Mouse (Mus musculus) neural tube, embryonic 11.5 days (tissue): ENCODE data around the gene Lin54. TPM values are rescaled to one million over a fixed set of nuclear protein-coding genes. Genes with fewer than 3 reads are reported as not detected.

ENCODE experiments used
- ATAC-seq: fragments of 200-750 bp; cut with Nextera tagmentation; 2 replicates; pipeline ENCODE4 v1.8.0; 2017; ENCODE audit warnings: moderate number of reproducible peaks, mild to moderate bottlenecking, moderate TSS enrichment, moderate library complexity; ENCODE audit not compliant: insufficient read depth, low FRiP score, low TSS enrichment
- DNase-seq: peaks from one replicate; pipeline ENCODE4 v3.0.0-alpha.2; 2015; ENCODE audit warnings: low spot score
- H3K27ac ChIP-seq: fragments of 300-500 bp; sonication (generic); 2 replicates; pipeline ENCODE4 v1.5.1; 2014; ENCODE audit warnings: low read depth, mild to moderate bottlenecking, low read length
- H3K27me3 ChIP-seq: fragments of 300-500 bp; sonication (generic); 2 replicates; pipeline ENCODE4 v1.6.1; 2014; ENCODE audit warnings: mild to moderate bottlenecking, low read length, mixed read lengths; ENCODE audit not compliant: control insufficient read depth, insufficient read depth
- H3K36me3 ChIP-seq: fragments of 300-500 bp; sonication (generic); 2 replicates; pipeline ENCODE4 v1.6.1; 2014; ENCODE audit warnings: mild to moderate bottlenecking, low read length, moderate library complexity, mixed read lengths; ENCODE audit not compliant: control insufficient read depth, insufficient read depth
- H3K4me1 ChIP-seq: fragments of 300-500 bp; sonication (generic); 2 replicates; pipeline ENCODE4 v1.6.1; 2014; ENCODE audit warnings: low read length, mixed read lengths; ENCODE audit not compliant: control insufficient read depth, insufficient read depth
- H3K4me2 ChIP-seq: fragments of 300-500 bp; sonication (generic); 2 replicates; pipeline ENCODE4 v1.6.1; 2014; ENCODE audit warnings: low read depth, mild to moderate bottlenecking, moderate library complexity
- H3K4me3 ChIP-seq: fragments of 300-500 bp; sonication (generic); 2 replicates; pipeline ENCODE4 v1.5.1; 2014; ENCODE audit warnings: low read depth, low read length
- H3K9ac ChIP-seq: fragments of 300-500 bp; sonication (generic); 2 replicates; pipeline ENCODE4 v1.6.1; 2014; ENCODE audit warnings: mild to moderate bottlenecking, low read length
- H3K9me3 ChIP-seq: fragments of 300-500 bp; sonication (generic); 2 replicates; pipeline ENCODE4 v1.6.1; 2016; ENCODE audit warnings: low read length; ENCODE audit not compliant: control insufficient read depth
- WGBS: fragments of 180-500 bp; shearing (Covaris S2); extraction: QIAGEN DNeasy Blood & Tissue Kit; methylation state at CpG from one replicate; pipeline ENCODE4 v1.1.7; 2014; 5-methylcytosine and 5-hydroxymethylcytosine counted together
- polyA plus RNA-seq: library from polyadenylated mRNA; unstranded; fragments of >200 nt; fragmentation: Nextera tagmentation; extraction: Ambion mirVana; gene quantifications from 2 replicates; pipeline ENCODE4 v1.2.1, GENCODE M21; 2014

Gene Lin54
- polyA plus RNA-seq, 1 experiment from 2014 or later, result 16.8 TPM

- Histone ChIP-seq H3K9me3 (no peaks in the 10 kb centered on the region), H3K4me3 (no peak overlapping the region), H3K36me3 (0 out of 2 replicates have a peak, but pooled peaks cover 1% of the 10 kb centered on the region), H3K27me3 (no peaks in the 10 kb centered on the region), H3K4me1 (no peaks in the 10 kb centered on the region), H3K9ac (no peak overlapping the region), H3K4me2 (no peak overlapping the region), H3K27ac (no peak overlapping the region)
- WGBS, result 96% methylated on average over 9 of the region's 9 CpGs
- DNase-seq (no peak), ATAC-seq (no peak)
These were observed 24.5 kb upstream of the Lin54 start for GRCm38 (mm10) chr5:100524921-100525320.

GRCm38 (mm10) chr5:100523331-100523730 is 22.9 kb upstream of the Lin54 start:
- no peaks in the 10 kb centered on the region for H3K27me3 ChIP-seq
- ATAC-seq, result no peak
- DNase-seq, result no peak
- no peaks in the 10 kb centered on the region for H3K36me3 ChIP-seq
- no peaks in the 10 kb centered on the region for H3K4me1 ChIP-seq
- H3K4me2 ChIP-seq, result no peak overlapping the region
- no peak overlapping the region for H3K4me3 ChIP-seq
- H3K9ac ChIP-seq, result no peak overlapping the region
- H3K27ac ChIP-seq, result no peak overlapping the region
- no peaks in the 10 kb centered on the region for H3K9me3 ChIP-seq
- WGBS, result 93% methylated on average over 1 of the region's 1 CpGs

- ATAC-seq (no peak), DNase-seq (no peak)
- 94% methylated on average over 2 of the region's 2 CpGs for WGBS
- Histone ChIP-seq H3K4me3 (no peak overlapping the region), H3K9me3 (no peaks in the 10 kb centered on the region), H3K4me1 (no peaks in the 10 kb centered on the region), H3K36me3 (no peaks in the 10 kb centered on the region), H3K4me2 (no peak overlapping the region), H3K27me3 (no peaks in the 10 kb centered on the region), H3K9ac (no peak overlapping the region), H3K27ac (no peak overlapping the region)
These were observed 19.8 kb upstream of the Lin54 start for GRCm38 (mm10) chr5:100520223-100520622.

GRCm38 (mm10) chr5:100519027-100519411 is 18.6 kb upstream of the Lin54 start:
- no peaks in the 10 kb centered on the region for H3K36me3 ChIP-seq
- no peak overlapping the region for H3K27ac ChIP-seq
- peak overlapping the region; percentile 70 for H3K4me3 ChIP-seq
- no peaks in the 10 kb centered on the region for H3K4me1 ChIP-seq
- H3K9me3 ChIP-seq, result no peaks in the 10 kb centered on the region
- H3K9ac ChIP-seq, result peak overlapping the region; percentile 78
- H3K4me2 ChIP-seq, result peak overlapping the region; percentile 58
- H3K27me3 ChIP-seq, result no peaks in the 10 kb centered on the region
- 0 out of 2 replicates have a peak, but pooled peaks have one; percentile 26 for ATAC-seq
- DNase-seq, result no peak
- 12% methylated on average over 5 of the region's 5 CpGs for WGBS

- DNase-seq, result peak; percentile 98
- Histone ChIP-seq H3K4me2 (peak within 1 kb of the TSS; percentile 58), H3K27me3 (no peaks in the 10 kb centered on the region), H3K4me3 (peak within 1 kb of the TSS; percentile 70), H3K36me3 (no peaks in the 10 kb centered on the region), H3K9me3 (no peaks in the 10 kb centered on the region), H3K9ac (peak within 1 kb of the TSS; percentile 78), H3K4me1 (no peaks in the 10 kb centered on the region), H3K27ac (peak within 1 kb of the TSS; percentile 51)
- under 1% methylated on average over 64 of the region's 64 CpGs for WGBS
- peak; percentile 100 for ATAC-seq
These were observed 17.9 kb upstream of the Lin54 start, which contains the start of gene Cops4 for GRCm38 (mm10) chr5:100518049-100519026. Gene Cops4, plus strand, starts transcription at chr5:100518309.

GRCm38 (mm10) chr5:100512576-100512975 is 12.1 kb upstream of the Lin54 start:
- DNase-seq, result no peak
- H3K9me3 ChIP-seq, result no peaks in the 10 kb centered on the region
- H3K4me3 ChIP-seq, result no peak overlapping the region
- no peaks in the 10 kb centered on the region for H3K4me1 ChIP-seq
- no peaks in the 10 kb centered on the region for H3K36me3 ChIP-seq
- no peak overlapping the region for H3K27ac ChIP-seq
- no peaks in the 10 kb centered on the region for H3K27me3 ChIP-seq
- H3K9ac ChIP-seq, result no peak overlapping the region
- no peak overlapping the region for H3K4me2 ChIP-seq
- ATAC-seq, result no peak

GRCm38 (mm10) chr5:100509247-100509646 is 8.8 kb upstream of the Lin54 start:
- no peak overlapping the region for H3K4me2 ChIP-seq
- H3K4me3 ChIP-seq, result no peak overlapping the region
- 74% methylated on average over 11 of the region's 11 CpGs for WGBS
- DNase-seq, result no peak
- no peak overlapping the region for H3K9ac ChIP-seq
- no peak for ATAC-seq
- H3K9me3 ChIP-seq, result no peaks in the 10 kb centered on the region
- H3K4me1 ChIP-seq, result no peaks in the 10 kb centered on the region
- no peak overlapping the region for H3K27ac ChIP-seq
- no peaks in the 10 kb centered on the region for H3K27me3 ChIP-seq
- no peaks in the 10 kb centered on the region for H3K36me3 ChIP-seq

- H3K4me3 ChIP-seq, result no peak overlapping the region
These were observed 828 bp upstream of the Lin54 start for GRCm38 (mm10) chr5:100501267-100501666.

More at GRCm38 (mm10) chr5:100501267-100501666, 828 bp upstream of the Lin54 start:
- H3K9ac ChIP-seq, result no peak overlapping the region
- no peak overlapping the region; the same call in 1 of the 2 replicates for H3K4me2 ChIP-seq
- WGBS, result 86% methylated on average over 4 of the region's 4 CpGs
- no peak for DNase-seq
- H3K27ac ChIP-seq, result no peak overlapping the region
- no peaks in the 10 kb centered on the region for H3K9me3 ChIP-seq
- no peaks in the 10 kb centered on the region for H3K36me3 ChIP-seq
- ATAC-seq, result no peak
- H3K4me1 ChIP-seq, result peaks cover 12% of the 10 kb centered on the region
- no peaks in the 10 kb centered on the region for H3K27me3 ChIP-seq
